In genomic region chr7:96905422-96905821, GRCm38 (mm10) we compare ENCODE assay signal across 14 mouse cellular contexts.
"Had no signal": no experiment of that assay in that cellular context is flagged by ENCODE, and none has a peak within 500 bp of the region (broad histone marks: within the 10 kb centered on the region; RNA-seq: fewer than 3 reads in every experiment).

No protein-coding gene starts in this region.

- H3K4me3 ChIP-seq: lung, embryonic 15.5 days; megakaryocyte, embryonic 14.5 days; midbrain, embryonic 13.5 days; midbrain, embryonic 15.5 days; neural tube, embryonic 12.5 days; stomach, embryonic 15.5 days had no signal

- H3K9me3 ChIP-seq: lung, embryonic 15.5 days; megakaryocyte, embryonic 14.5 days; midbrain, embryonic 13.5 days; midbrain, embryonic 15.5 days; neural tube, embryonic 12.5 days; stomach, embryonic 15.5 days had no signal

- H3K4me1 ChIP-seq: megakaryocyte, embryonic 14.5 days had no signal

- DNase-seq: liver, postnatal 0 days; lung, adult 2 months; lung, postnatal 14 days; lung, postnatal 36 days; right cerebral cortex, postnatal 14 days; thymus, adult 2 months; thymus, postnatal 14 days; thymus, postnatal 36 days had no signal

- H3K27me3 ChIP-seq: lung, embryonic 15.5 days; midbrain, embryonic 15.5 days; neural tube, embryonic 12.5 days; stomach, embryonic 15.5 days had no signal

- H3K36me3 ChIP-seq: midbrain, embryonic 15.5 days; stomach, embryonic 15.5 days had no signal
